Mouse (Mus musculus): ENCODE results near the gene Mrps21.
"Not testable (repeated sequence)": the region's sequence is repeated elsewhere in the genome, so short reads cannot be mapped to it uniquely, and the experiment has no call there.

Gene Mrps21

GRCm38 (mm10) chr3:95871392-95871867, at the start of gene Mrps21:
Gene Mrps21, minus strand, starts transcription at chr3:95871519.
- DNase-seq (ENCODE audit: low read depth, low spot score), result peak; percentile 67

GRCm38 (mm10) chr3:95920532-95920931, 49.2 kb upstream of the Mrps21 start:
- DNase-seq (ENCODE audit: low read depth, low spot score), result not testable (repeated sequence)

DNA sequence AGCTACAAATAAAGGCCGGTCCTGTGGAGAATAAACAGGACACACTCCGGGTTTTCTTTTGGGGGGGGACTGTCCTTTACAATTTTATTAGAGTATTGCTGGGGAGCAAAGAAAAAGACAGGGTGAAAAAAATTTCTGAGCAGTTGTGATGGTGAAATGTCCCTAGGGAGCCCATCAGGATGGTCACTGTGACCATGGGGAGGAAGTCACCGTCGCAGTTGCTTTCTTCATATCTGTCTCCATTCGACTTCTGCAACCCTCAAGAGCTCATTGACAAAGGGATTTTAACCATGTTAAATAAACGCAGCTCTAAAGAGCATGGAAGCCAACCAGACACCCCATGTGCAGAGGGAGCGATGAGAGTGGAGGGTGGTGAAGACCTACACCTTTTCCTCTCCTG, 45.4 kb upstream of the Mrps21 start:
- DNase-seq (ENCODE audit: low read depth, low spot score), result no peak

DNA sequence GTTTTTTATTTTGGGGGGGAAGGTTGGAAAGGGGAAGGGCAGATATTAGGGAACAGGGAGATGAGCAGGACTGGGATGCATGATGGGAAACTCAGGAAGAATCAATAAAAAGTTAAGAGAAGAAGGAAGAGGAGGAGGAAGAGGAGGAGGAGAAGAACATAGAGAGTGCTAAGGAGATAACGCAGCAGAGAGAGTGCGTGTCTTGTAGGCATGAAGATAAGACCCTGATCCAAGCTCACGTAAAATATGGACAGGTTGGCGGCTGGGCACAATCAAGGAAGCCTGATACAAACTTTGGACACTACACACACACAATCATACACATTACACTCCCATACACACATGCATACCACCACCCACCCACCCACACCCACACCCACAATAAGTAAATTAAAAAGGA, 43.4 kb upstream of the Mrps21 start:
- DNase-seq (ENCODE audit: low read depth, low spot score), result no peak

DNA sequence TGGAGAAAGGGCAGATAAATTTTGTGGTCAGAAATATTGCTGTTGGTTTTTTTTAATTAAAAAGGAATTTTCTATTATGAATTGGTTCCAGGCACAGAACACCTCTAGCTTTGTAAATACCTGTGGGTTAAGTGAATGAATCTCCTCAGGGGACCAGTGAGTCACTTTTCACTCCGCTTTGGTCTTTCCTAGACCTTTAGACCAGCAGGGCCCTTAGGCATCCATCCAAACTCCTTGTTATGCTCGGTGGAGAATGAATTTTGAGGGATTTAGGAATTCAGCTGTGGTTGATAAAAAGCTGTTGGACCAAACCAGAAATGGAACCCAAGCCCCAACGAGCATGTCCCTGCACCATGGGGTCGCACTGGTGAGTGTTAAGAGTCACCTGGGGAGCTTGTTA, 36.3 kb upstream of the Mrps21 start:
- DNase-seq (ENCODE audit: low read depth, low spot score), result no peak

GRCm38 (mm10) chr3:95906860-95907259, 35.5 kb upstream of the Mrps21 start:
- no peak for DNase-seq (ENCODE audit: low read depth, low spot score)

- no peak for DNase-seq (ENCODE audit: low read depth, low spot score)
These were observed 34.7 kb upstream of the Mrps21 start for GRCm38 (mm10) chr3:95905940-95906492.

GRCm38 (mm10) chr3:95905146-95905939, 34.0 kb upstream of the Mrps21 start:
- no peak for DNase-seq (ENCODE audit: low read depth, low spot score)

DNA sequence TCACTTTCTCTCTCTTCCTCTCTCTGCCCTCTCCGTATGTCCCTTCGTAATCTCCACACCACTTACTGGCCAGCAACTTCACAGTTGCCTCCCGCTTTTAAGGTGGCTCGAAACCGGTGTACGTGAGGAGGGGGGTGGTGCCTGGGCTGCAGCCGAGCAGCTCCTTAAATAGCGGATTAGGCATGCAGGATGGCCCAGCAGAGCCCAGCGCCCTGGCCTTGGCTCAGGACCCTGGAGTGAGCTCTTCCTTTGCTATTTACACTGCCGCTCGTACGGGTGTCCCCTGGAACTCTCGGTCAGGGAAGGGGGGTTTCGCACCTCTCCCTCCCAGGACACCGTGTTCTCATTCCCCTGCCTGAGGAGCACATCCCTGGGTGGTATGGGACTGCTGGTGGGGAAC, 33.2 kb upstream of the Mrps21 start, which contains the start of gene Car14:
Car14 (minus strand) TSS at position 124 of the 400 bp plus-strand sequence.
- no peak for DNase-seq (ENCODE audit: low read depth, low spot score)

- DNase-seq (ENCODE audit: low read depth, low spot score), result no peak
These were observed 32.6 kb upstream of the Mrps21 start for GRCm38 (mm10) chr3:95903753-95904502.

- DNase-seq (ENCODE audit: low read depth, low spot score), result no peak
These were observed 31.3 kb upstream of the Mrps21 start for GRCm38 (mm10) chr3:95902643-95903042.

DNA sequence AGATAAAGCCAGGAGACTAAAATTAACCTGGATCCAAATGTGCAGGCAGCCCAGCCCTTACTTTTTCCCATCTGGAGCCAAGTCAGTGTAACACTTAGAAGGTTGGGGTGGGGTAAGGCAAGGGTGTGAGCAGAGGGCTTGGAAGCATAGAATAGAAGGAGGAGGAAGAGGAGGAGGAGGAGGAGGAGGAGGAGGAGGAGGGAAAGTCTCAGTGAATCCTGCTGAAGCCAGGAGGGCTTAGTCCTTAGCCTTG, 31.0 kb upstream of the Mrps21 start:
- no peak for DNase-seq (ENCODE audit: low read depth, low spot score)

DNA sequence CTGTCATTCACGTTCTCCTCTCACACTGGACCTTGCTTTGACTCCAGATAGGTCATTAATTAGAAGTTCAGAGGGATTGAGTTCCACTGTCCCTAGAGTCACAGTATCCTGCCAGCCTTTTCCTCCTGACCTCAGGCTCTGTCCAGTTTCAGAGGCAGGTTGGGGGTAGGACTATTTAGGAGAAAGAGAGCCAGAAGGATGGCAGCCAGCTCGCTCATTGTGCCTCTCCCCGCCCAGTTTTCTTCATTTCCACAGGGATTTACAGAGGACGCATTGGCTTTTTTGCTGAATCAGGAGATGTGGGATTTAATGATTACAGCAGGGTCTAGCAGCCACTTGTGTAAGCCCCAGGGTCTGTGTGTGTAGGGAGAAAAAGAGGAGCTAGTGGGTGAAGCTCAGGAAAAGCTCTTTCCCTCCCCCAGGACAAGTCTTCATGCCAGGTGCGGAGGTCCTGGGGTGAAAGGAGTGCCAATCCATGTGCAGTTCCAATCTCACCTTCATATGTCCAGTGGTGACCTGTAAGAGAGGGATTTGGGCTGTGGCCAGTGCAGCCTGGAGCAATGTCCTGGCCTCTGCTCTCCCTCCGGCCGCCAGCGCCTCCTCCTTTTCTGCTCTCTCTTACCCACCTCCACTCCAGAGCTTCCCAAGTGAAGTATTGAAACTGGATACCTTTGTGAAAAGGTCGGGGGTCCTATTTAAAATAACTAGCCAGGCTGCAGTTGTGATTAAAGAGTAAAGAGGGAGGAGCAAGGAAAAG, 30.5 kb upstream of the Mrps21 start:
- no peak for DNase-seq (ENCODE audit: low read depth, low spot score)

GRCm38 (mm10) chr3:95899800-95900524, 28.6 kb upstream of the Mrps21 start:
- DNase-seq (ENCODE audit: low read depth, low spot score), result no peak

GRCm38 (mm10) chr3:95895501-95895900, 24.2 kb upstream of the Mrps21 start:
- DNase-seq (ENCODE audit: low read depth, low spot score), result not testable (repeated sequence)

DNA sequence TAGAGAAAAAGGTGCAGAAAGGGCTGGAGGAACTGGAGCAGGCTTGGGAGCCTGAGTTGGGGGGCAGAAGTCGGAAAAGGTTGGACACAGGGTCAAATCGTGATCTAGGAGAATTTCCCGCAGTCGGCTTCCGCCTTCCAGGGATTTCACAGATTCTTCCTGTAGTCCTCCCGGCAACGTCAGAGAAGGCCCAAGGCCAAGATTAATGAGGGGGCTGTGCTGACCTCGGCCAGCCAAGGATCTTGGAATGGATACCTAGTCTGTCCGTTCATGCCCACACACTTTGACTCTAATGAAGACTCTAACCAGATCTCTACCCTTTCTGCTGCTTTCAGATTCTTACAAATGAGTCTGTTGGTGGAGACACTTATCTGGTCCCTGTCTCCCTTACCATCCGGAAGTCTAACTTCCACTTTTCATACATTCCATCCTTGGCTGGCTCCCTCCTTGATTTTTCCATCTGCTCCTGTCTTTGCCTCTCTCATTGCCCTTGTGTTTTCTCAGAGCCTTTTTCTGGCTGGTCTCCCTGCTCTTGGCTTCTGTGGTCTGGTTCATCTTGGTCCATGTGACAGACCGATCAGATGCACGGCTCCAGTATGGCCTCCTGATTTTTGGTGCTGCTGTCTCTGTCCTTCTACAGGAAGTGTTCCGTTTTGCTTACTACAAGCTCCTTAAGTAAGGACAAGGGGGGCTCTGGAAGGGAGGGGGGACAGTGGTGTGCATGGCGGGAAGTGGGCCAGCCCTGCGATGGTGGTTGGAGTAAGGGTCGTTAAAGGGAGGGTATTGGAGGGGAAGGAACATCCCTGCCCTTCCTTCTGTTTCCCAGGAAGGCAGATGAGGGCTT, 23.2 kb upstream of the Mrps21 start:
- no peak for DNase-seq (ENCODE audit: low read depth, low spot score)

DNA sequence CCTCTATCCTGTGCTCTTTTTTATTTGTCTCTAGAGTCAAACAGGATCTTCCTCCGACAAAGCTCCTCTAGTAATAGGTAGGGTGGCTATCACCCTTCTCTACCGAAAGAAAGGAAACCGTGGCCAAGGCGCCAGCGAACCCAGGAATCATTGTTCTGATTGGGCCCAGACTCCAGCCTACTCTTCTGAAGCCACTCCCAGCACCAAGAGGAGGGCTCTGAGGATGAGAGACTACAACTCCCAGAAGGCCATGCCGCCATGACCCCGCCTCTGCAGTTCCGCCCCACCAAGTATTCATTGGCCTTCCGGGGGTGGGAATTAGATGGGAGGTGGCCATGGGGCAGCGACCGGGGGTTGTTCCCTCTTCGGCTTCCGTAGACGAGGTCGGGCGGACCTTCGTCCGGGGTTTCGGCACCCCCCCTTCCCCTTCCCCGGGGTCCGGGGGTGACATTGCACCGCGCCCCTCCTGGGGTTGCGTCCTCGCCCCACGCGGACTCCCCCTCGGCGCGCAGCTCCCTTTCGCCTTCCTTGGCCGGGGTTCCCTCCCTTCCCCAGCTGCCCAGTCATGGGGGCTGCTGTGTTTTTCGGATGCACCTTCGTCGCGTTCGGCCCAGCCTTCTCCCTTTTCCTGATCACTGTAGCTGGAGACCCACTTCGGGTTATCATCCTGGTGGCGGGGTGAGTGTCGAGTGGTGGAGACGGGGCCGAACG, 22.4 kb upstream of the Mrps21 start, which contains the start of gene Aph1a:
Aph1a (plus strand) TSS at position 364 of the 711 bp plus-strand sequence.
- DNase-seq (ENCODE audit: low read depth, low spot score), result peak; percentile 89

DNA sequence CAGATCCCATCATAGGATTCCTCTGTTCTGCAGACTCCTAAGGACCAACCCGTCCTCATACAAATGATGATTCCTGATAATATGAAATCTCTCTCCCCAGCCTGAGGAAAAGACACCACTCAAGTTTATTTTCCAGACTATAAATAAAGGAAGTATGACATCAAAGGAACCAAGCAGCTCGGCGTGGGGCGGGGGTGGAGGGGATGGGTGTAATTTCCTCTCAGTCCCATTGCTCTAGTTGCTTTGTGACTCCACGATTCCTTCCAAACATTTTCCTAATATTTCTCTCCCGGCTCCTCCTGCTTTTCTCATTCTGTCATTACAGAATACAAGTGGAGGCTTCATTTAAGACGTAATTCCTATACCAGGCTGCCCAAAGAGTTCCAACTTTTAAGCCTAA, 21.8 kb upstream of the Mrps21 start:
- DNase-seq (ENCODE audit: low read depth, low spot score), result no peak

All from WW6 (cell line).